Mouse (Mus musculus) cortical plate, adult 2 months (tissue): Measurements from ENCODE around the gene Ppargc1a. TPM values are rescaled to one million over a fixed set of nuclear protein-coding genes. Genes with fewer than 3 reads are reported as not detected.

Experiments used
- H3K27ac ChIP-seq: fragments of 200-500 bp; 2 replicates; pipeline ENCODE4 v1.5.1; 2012; ENCODE audit warnings: low read length, control low read depth, inconsistent platforms; ENCODE audit not compliant: insufficient read depth
- H3K4me1 ChIP-seq: fragments of 200-500 bp; 2 replicates; pipeline ENCODE4 v1.6.1; 2011; ENCODE audit warnings: low read length; ENCODE audit not compliant: control insufficient read depth, insufficient read depth
- H3K4me3 ChIP-seq: fragments of 200-500 bp; 2 replicates; pipeline ENCODE4 v1.5.1; 2011; ENCODE audit warnings: mild to moderate bottlenecking, low read length, control low read depth; ENCODE audit not compliant: insufficient read depth
- CTCF ChIP-seq: fragments of 200-500 bp; IDR thresholded peaks from 2 replicates; pipeline ENCODE4 v1.5.1; 2011; ENCODE audit warnings: mild to moderate bottlenecking, control low read depth, low read length; ENCODE audit not compliant: insufficient read depth; ENCODE audit errors: extremely low read depth
- POLR2A ChIP-seq: fragments of 200-500 bp; IDR thresholded peaks from 2 replicates; pipeline ENCODE4 v1.6.1; 2011; ENCODE audit warnings: mild to moderate bottlenecking, low read length, control low read depth; ENCODE audit not compliant: insufficient read depth; ENCODE audit errors: extremely low read depth
- polyA plus RNA-seq: library from polyadenylated mRNA; depleted of rRNA; stranded (reverse); fragments of >200 nt; gene quantifications from 2 replicates; pipeline ENCODE4 v1.2.3, GENCODE M21; 2012; rRNA removed

The Ppargc1a gene
- 19.6 and 22.0 TPM in 2 replicates for polyA plus RNA-seq

GRCm38 (mm10) chr5:51567659-51568058 is at the start of gene Ppargc1a:
Gene Ppargc1a (minus strand): TSS chr5:51567726.
- 0 out of 2 replicates have a peak, but pooled peaks cover 1% of the 10 kb centered on the region for H3K4me1 ChIP-seq
- no peak within 1 kb of the TSS for H3K4me3 ChIP-seq
- no peak for TF ChIP-seq CTCF
- TF ChIP-seq POLR2A, result no peak
- H3K27ac ChIP-seq, result 0 out of 2 replicates have a peak within 1 kb of the TSS, but pooled peaks have one; percentile 26

GRCm38 (mm10) chr5:51616877-51617276 is 49.4 kb upstream of the Ppargc1a start:
- TF ChIP-seq POLR2A, result no peak
- no peak for TF ChIP-seq CTCF
- no peak overlapping the region for H3K4me3 ChIP-seq
- H3K4me1 ChIP-seq, result no peaks in the 10 kb centered on the region
- no peak overlapping the region for H3K27ac ChIP-seq

- Histone ChIP-seq H3K27ac (no peak overlapping the region), H3K4me3 (no peak overlapping the region), H3K4me1 (no peaks in the 10 kb centered on the region)
- no peak for TF ChIP-seq POLR2A
- TF ChIP-seq CTCF, result no peak
Observed at GRCm38 (mm10) chr5:51612049-51612448, 44.5 kb upstream of the Ppargc1a start.

- H3K4me3 ChIP-seq, result no peak overlapping the region
- no peak for TF ChIP-seq POLR2A
- TF ChIP-seq CTCF, result no peak
- H3K27ac ChIP-seq, result no peak overlapping the region
- no peaks in the 10 kb centered on the region for H3K4me1 ChIP-seq
Observed at GRCm38 (mm10) chr5:51607686-51608480, 40.4 kb upstream of the Ppargc1a start.

GRCm38 (mm10) chr5:51599549-51599948 is 32.0 kb upstream of the Ppargc1a start:
- no peak for TF ChIP-seq POLR2A
- no peak for TF ChIP-seq CTCF
- Histone ChIP-seq H3K27ac (no peak overlapping the region), H3K4me1 (no peaks in the 10 kb centered on the region; the same call in 1 of the 2 replicates), H3K4me3 (no peak overlapping the region)

- TF ChIP-seq POLR2A, result no peak
- no peak for TF ChIP-seq CTCF
- no peak overlapping the region for H3K27ac ChIP-seq
- no peaks in the 10 kb centered on the region for H3K4me1 ChIP-seq
- no peak overlapping the region for H3K4me3 ChIP-seq
Observed at GRCm38 (mm10) chr5:51595644-51596043, 28.1 kb upstream of the Ppargc1a start.

- no peak overlapping the region for H3K4me3 ChIP-seq
- H3K27ac ChIP-seq, result no peak overlapping the region
- no peak for TF ChIP-seq CTCF
- no peak for TF ChIP-seq POLR2A
- H3K4me1 ChIP-seq, result no peaks in the 10 kb centered on the region
Observed at GRCm38 (mm10) chr5:51592206-51592605, 24.7 kb upstream of the Ppargc1a start.

- H3K4me3 ChIP-seq, result no peak overlapping the region
- TF ChIP-seq CTCF (no peak), POLR2A (no peak)
- H3K4me1 ChIP-seq, result no peaks in the 10 kb centered on the region
- H3K27ac ChIP-seq, result no peak overlapping the region
Observed at GRCm38 (mm10) chr5:51591537-51592154, 24.1 kb upstream of the Ppargc1a start.

GRCm38 (mm10) chr5:51586187-51586586 is 18.7 kb upstream of the Ppargc1a start:
- TF ChIP-seq CTCF (no peak), POLR2A (no peak)
- Histone ChIP-seq H3K27ac (no peak overlapping the region), H3K4me1 (no peaks in the 10 kb centered on the region), H3K4me3 (no peak overlapping the region)

- TF ChIP-seq POLR2A (no peak), CTCF (no peak)
- no peak overlapping the region for H3K27ac ChIP-seq
- no peak overlapping the region for H3K4me3 ChIP-seq
- no peaks in the 10 kb centered on the region for H3K4me1 ChIP-seq
Observed at GRCm38 (mm10) chr5:51584987-51585386, 17.5 kb upstream of the Ppargc1a start.
